Mouse (Mus musculus): Measurements from ENCODE around the gene Gm20431.

Gene Gm20431

DNA sequence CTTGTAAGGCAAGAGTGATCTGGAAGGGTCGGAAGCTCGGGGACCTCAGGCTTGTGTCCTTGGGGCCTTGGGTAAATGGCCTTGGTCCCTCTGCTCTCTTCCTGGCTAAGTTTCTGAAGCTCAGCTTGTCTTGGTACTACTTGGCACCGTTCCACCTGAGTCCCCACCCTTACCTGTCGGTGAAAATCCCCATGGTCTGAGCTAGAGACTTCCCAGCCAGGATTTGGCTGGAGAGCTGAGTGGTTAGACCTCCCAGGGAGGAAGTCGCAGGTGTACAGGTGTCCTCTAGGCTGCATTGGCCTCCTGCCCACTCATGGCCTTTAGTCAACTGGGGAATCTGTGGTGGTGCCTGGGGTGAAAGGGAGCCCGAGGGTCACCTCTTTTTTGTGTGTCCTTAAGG lies 90.5 kb downstream of the Gm20431 start:
- DNase-seq (ENCODE audit: low read depth, low spot score) = no peak

DNA sequence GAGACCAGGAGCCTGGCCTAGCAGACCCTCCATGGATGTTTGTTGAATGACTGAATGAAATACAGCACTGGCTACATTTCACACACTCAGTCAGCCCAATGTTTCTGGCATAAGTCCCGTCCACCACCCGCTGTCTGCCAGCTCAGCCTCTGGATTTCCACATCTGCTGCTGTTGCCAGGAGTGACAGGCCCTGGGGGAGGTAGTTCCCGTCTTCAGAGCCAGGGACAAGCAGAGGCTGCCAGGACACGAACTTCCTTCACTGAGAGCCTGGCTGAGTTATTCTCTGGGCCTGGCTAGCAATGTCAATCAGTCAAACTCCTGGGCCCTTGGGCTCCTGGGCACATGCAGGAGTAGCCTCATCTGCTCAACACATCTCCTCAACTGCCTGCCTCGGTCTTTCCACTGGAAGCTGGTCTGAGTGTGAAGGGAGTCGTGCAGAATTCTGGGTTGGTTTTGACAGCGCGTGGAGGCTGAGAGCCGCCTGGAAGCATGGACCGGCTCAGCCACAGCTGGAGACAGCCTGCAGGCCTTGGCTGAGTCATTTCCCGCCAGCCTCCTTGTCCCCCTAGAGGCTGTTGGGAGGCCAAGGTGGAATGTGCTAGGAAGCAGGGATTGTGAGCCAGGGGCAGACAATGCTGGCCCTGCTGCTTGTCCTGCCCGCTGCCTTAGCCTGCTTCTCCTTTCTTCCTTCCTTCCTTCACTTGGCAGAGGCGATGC lies 91.2 kb downstream of the Gm20431 start:
- no peak for DNase-seq (ENCODE audit: low read depth, low spot score)

DNA sequence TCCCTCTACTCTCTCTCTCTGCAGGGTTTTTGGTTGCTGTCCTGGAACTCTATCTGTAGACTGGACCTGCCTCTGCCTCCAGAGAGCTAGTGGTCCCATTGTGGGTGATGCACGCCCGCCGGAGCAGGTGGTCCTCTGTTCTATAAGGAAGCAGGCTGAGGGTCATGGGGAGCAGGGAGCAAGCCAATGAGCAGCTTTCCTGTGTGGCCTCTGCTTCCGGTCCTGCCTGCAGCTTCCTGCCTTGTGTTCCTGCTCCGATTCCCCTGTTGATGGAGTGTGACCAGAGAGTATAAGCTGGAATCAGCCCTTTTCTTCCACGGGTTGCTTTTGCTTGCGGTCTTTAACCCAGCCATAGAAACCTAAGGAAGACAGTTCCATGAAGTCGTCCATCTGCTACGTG lies 93.2 kb downstream of the Gm20431 start:
- no peak for DNase-seq (ENCODE audit: low read depth, low spot score)

DNA sequence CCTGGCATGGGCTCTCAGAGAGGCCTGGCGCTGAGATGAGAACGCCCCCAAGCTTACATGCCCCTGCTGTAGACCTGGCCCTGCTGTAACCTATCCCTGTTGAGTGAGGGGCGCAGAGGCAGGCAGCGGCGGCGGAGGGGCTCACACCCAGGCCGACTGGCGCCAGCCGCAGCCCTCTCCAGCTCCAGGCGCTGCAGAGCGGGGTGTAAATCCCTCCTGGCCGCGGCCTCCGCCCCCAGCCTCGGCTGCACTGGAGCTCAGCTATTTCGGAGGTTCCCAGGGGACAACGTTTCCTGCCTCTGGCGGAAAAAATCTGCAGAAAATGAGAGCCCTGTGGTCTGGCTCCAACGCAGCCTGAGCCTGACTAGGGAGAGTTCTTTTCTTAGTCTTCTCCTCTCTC lies 95.6 kb downstream of the Gm20431 start:
- DNase-seq (ENCODE audit: low read depth, low spot score) = no peak

DNA sequence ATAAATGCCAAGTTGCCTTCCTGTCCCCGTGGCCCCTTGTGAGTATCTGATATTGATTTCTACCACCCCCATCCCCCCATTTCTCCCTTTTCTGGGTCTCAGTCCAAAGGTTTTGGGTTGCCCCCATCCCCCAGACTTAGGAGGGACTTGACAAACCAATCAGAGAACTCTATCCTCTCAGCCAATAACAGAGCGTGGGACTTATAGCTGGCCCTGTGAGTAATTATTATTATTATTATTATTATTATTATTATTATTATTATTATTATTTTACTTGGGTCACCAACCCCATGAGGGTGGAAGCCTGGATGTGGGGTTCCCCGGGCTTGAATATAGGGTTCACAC lies 96.0 kb downstream of the Gm20431 start:
- no peak for DNase-seq (ENCODE audit: low read depth, low spot score)

DNA sequence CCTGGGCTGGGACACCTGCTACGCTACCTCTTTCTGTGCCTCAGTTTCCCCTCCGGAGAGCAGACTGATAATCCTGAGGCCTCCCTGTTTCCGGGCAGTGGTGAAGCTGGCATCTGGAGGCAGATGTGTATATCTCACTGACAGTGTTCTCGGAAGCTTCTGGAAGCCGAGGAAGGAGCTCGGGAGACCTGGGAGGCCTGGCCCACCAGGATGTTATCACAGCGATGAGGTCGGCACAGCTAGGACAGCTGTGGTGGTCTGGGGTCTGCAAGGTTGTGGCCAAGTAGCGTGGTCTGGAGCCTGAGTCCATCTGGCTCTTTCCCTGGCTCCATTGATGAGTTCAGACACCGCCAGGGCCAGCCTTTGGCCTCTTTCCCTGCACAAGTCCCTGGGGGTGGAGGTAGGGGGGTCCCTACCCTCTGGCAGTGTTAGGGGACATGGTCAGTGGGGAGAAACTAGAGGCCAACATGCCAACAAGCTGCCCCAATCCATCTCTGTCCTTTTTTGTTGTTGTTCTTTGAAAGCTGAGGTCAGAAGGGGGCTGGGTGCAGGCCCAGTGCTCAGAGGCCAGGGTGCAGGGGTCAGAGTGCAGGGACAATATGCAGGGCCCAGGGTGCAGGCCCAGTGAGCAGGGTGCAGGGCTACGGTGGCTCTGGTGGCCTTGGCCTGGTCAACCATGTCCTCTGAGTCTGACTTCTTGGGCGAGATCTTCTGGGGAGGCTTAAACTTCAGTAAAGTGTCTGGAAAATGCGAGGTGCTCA lies 96.6 kb downstream of the Gm20431 start:
- no peak for DNase-seq (ENCODE audit: low read depth, low spot score)

DNA sequence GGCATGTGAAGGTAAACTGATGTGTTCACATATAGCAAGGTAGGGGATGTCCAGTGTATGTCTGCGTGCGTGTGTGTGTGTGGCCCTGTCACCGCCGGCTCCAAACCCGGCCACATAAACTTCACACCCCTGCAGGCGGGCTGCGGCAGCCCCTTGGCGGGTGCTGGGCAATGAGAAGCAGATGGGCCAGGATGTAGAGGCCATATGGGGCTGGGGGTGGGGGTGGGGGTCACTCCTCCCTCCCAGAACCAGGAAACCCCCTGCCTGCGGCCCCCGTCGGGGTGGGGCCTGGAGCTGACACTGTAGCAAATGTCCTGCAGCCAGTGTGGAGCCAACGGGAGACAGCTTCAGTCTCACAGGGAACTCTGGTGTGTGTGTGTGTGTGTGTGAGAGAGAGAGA lies 97.6 kb downstream of the Gm20431 start:
- DNase-seq (ENCODE audit: low read depth, low spot score) = no peak

DNA sequence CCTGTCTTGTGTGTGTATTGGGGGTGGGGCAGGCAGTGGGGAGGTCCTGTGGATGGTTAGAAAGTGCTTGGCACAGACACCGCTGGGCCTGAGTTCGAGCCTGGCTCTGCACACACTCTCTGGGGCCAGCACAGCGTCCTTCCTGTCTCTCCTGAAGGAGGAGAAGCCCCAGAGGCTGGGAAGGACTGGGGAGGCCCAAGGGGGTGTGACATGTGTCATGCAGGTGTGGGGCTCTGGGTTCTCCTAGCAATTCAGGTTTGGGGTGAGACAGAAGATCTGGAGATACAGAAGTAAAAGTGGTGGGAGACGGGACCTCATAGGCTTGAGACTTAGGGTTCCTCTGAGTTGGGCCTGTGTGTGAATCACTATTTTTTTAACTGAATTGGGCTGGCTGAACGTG lies 98.3 kb downstream of the Gm20431 start:
- DNase-seq (ENCODE audit: low read depth, low spot score) = no peak

DNA sequence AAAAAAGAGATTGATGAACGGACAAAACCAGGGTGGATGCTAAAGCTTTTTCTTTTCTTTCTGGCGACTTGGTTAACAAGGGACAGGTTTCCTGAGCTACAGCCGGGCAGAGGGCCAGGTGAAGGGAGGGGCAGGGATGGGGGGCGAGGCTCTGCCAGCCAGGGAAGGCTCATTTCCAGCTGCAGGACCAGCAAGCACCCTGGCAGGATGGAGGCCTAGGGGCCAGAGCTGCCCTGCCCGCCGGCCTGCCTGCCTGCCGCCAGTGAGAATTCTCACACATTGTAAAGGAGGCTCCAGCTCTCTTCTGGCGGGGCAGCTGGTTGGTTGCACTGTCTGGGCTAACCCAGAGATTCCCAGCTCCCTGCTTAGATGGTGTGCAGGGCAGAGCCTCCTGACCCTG lies 99.2 kb downstream of the Gm20431 start:
- no peak for DNase-seq (ENCODE audit: low read depth, low spot score)

DNA sequence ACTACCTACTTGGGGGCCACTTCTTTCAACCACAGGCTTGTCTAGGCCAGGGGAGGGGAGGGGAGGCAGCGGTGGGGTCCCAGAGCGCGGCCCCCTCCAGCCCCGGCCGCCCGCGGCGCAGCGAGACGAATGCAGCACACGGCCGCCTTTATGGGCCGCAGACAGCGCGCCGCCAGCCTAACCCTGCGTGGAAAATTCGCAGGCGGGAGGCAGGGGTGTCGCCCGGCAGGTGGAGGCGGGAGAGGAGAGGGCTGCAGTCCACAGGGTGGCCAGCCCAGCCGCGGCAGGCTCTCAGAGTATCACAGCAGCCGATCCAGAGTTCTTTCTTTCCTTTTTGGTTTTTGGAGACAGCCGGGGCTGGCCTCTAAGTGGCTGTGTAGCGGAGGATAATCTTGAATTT lies 101.9 kb downstream of the Gm20431 start:
- no peak for DNase-seq (ENCODE audit: low read depth, low spot score)

All from CD4-positive, CD25-positive, alpha-beta regulatory T cell, adult 2 months (primary cell).